Mouse (Mus musculus) layer of hippocampus, adult 2 months (tissue): ENCODE results near the gene Tcf20. TPM values are rescaled to one million over a fixed set of nuclear protein-coding genes. Genes with fewer than 3 reads are reported as not detected.
A peak's percentile ranks its signal among the peaks of the same experiment; 100 is the strongest.

Experiments
- DNase-seq, 2 experiments: peaks; one replicate each; pipeline ENCODE4 v3.0.0; 2022; ENCODE audit warnings: low spot score in 2 of 2
- H3K27ac ChIP-seq: fragments of 200-600 bp; 2 replicates; pipeline ENCODE4 v1.8.1; 2022
- H3K4me3 ChIP-seq: fragments of 200-600 bp; 2 replicates; pipeline ENCODE4 v1.8.1; 2022; ENCODE audit warnings: mild to moderate bottlenecking
- CTCF ChIP-seq: fragments of 200-600 bp; conservative IDR thresholded peaks from 2 replicates; pipeline ENCODE4 v1.8.1; 2022; ENCODE audit warnings: antibody characterized with exemption, mild to moderate bottlenecking, moderate library complexity
- total RNA-seq, 2 experiments: library from RNA; stranded (reverse); gene quantifications; 2 replicates each; pipeline ENCODE4 v1.2.3; 2021

The Tcf20 gene
- total RNA-seq, 2 experiments from 2014 or later, result 219 to 230 TPM

- Histone ChIP-seq H3K4me3 (no peak overlapping the region), H3K27ac (no peak overlapping the region)
- no peak for DNase-seq
- no peak for TF ChIP-seq CTCF
Measured at GRCm38 (mm10) chr15:82909791-82910190, 77.9 kb downstream of the Tcf20 start.

- TF ChIP-seq CTCF, result no peak
- Histone ChIP-seq H3K4me3 (no peak overlapping the region), H3K27ac (no peak overlapping the region)
- DNase-seq, result no peak
Measured at GRCm38 (mm10) chr15:82908521-82908920, 79.2 kb downstream of the Tcf20 start.

DNA sequence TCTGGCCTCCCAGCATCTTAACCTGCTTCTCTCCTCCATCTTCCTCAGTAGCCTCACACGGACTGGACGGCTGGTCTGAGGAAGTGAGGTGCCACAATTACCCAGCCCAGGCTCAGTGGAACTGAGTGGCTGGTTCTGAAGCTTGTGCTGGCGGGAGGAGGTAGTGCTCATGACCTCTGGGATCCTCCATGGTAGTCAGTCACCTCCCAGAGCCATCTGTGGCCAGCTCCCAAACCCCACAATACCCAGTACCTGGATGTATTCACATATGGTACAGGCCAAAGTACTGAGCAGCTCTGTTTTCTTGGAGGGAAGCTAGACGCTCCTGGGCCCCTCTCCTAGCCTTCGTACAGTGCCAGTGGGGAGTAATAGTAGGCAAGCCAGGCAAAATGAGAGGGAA lies 80.4 kb downstream of the Tcf20 start:
- no peak for DNase-seq
- no peak for TF ChIP-seq CTCF
- Histone ChIP-seq H3K27ac (peak overlapping the region; percentile 47; the same call in 1 of the 2 replicates), H3K4me3 (no peak overlapping the region)

DNA sequence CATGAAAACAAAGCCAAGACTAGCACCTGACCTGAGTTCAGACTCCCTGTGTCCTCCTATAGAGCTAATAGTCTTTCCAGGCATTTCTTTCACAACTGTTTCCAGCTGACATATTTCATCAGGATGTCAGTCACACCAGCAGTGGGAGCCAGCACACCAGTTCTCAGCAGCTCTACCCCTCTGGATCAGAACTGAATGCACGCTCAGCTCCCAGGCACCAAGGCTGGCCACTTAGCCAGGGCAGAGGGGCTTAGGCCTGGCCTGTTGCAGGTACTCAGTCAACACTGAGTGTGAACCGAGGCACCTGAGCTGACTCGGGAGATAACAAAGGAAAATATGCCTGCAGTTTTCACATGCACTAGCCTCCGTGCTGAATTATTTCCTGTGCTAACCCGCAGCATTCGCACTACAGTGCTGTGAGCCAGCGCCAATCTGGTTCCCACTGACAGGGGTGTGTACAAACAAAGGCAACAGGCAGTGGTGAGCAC lies 81.1 kb downstream of the Tcf20 start:
- TF ChIP-seq CTCF, result peak; percentile 59
- no peak overlapping the region for H3K4me3 ChIP-seq
- peak overlapping the region; percentile 47 for H3K27ac ChIP-seq
- peak in 1 of 2 experiments; percentile 15 for DNase-seq

DNA sequence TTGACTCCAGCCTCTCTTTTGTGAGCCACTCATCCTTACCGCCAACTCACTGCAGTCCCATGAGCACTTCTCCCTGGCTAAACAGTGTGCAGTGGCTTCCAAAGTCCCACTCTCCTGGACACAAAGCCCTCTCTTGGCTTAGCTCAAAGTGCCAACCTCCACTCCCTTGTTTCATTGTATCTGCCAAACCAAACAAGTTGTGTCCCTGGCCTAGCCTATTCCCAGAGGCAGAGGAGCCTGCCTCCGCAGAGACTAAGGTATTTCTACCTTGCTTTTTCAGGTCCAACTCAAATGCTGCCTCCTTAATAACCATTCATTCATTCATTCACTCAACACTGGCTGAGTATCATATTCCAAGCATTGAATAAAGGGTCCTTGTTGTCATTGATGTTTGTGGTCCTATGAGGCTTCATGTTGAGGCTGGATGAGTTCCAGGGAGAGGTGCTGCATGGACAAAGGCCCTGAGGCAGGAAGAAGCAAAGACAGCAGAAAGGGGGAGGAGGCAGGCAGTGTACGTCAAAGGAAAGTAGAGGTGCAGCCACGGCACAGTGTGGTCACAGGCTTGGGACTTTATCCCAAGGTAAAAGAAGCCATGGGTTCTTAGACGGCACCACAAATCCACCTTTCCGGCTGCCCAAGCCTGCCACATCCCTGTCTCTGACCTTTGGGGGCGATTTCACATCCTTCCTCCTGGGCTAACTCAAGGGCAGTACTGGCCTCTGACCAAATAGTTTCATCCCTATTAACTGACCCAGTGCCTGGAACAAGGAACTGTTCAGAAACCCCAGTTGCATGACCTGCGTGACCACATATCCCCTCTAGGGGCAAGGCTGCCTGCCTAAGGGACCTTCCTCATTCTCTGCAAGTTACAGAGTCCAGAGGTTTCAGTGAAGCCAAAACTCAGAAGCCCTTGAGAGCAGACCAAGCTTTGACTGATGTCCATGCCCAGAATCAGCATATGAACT lies 82.0 kb downstream of the Tcf20 start:
- Histone ChIP-seq H3K4me3 (no peak overlapping the region), H3K27ac (peak overlapping the region; percentile 2; the same call in 1 of the 2 replicates)
- DNase-seq, result peak in 1 of 2 experiments; percentile 8
- no peak for TF ChIP-seq CTCF

DNA sequence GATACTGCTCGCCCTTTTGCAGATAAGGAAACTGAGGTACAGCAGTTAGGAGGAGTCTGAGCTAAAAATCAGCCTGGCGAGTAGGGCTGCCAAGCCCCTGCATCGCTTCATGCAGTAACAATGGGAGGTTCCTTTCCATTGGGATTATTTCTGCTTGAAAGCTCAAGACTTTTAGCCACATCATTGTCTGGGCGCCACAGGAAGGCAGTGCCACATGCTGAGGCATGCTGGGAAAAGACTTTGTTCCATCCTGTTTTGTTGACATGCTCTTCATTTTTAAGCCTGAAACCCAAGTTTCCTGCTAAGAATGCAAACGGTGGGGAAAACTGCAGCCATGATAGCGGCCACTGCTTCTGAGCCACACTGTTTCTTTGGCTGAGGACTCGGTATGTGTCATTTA lies 83.1 kb downstream of the Tcf20 start:
- no peak for TF ChIP-seq CTCF
- Histone ChIP-seq H3K27ac (peak overlapping the region; percentile 53), H3K4me3 (no peak overlapping the region)
- peak in 1 of 2 experiments; percentile 11 for DNase-seq

- DNase-seq, result no peak
- no peak for TF ChIP-seq CTCF
- H3K4me3 ChIP-seq, result no peak overlapping the region
- H3K27ac ChIP-seq, result no peak overlapping the region
Measured at GRCm38 (mm10) chr15:82902521-82902920, 85.2 kb downstream of the Tcf20 start.

- no peak for TF ChIP-seq CTCF
- H3K4me3 ChIP-seq, result no peak overlapping the region
- DNase-seq, result peak in 1 of 2 experiments; percentile 11
- no peak overlapping the region for H3K27ac ChIP-seq
Measured at GRCm38 (mm10) chr15:82901306-82901705, 86.4 kb downstream of the Tcf20 start.

- Histone ChIP-seq H3K4me3 (peak overlapping the region; percentile 84), H3K27ac (peak overlapping the region; percentile 60; the same call in 1 of the 2 replicates)
- no peak for DNase-seq
- TF ChIP-seq CTCF, result no peak
Measured at GRCm38 (mm10) chr15:82900331-82900730, 87.3 kb downstream of the Tcf20 start.

DNA sequence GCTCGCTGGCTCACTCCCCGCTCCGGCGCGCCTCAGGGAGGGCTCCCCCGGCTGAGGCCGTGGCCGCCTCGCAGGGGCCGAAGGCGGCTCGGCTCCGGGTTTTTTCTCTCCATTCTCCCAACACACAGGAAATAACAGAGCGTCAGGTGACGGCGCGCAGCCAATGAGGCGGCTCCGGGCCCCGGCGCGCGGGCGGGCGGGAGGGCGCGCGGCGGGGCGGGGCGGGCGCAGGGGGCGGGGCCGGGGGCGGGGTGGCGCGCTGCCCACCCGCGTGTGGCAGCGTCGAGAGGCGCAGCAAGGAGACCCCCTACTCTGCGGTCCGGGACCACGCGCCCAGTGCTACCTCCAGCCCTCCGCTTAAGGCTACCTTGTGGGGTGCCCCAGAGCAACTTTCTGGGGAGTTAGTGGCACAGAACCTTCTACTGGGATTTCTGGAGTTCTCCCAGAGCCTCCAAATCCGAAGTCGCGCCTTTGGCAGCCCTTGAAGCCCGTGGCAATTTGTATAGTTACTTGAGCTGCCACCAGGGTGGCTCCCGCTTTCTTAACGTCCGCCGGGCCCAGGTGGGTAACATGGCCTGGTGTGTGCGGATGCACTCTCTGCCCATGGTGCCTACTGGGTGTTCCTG lies 87.9 kb downstream of the Tcf20 start:
- peak; percentile 21; the same call in 1 of the 2 replicates for TF ChIP-seq CTCF
- Histone ChIP-seq H3K27ac (peak overlapping the region; percentile 89), H3K4me3 (peak overlapping the region; percentile 84)
- peak; percentile 69 to 80 for DNase-seq

DNA sequence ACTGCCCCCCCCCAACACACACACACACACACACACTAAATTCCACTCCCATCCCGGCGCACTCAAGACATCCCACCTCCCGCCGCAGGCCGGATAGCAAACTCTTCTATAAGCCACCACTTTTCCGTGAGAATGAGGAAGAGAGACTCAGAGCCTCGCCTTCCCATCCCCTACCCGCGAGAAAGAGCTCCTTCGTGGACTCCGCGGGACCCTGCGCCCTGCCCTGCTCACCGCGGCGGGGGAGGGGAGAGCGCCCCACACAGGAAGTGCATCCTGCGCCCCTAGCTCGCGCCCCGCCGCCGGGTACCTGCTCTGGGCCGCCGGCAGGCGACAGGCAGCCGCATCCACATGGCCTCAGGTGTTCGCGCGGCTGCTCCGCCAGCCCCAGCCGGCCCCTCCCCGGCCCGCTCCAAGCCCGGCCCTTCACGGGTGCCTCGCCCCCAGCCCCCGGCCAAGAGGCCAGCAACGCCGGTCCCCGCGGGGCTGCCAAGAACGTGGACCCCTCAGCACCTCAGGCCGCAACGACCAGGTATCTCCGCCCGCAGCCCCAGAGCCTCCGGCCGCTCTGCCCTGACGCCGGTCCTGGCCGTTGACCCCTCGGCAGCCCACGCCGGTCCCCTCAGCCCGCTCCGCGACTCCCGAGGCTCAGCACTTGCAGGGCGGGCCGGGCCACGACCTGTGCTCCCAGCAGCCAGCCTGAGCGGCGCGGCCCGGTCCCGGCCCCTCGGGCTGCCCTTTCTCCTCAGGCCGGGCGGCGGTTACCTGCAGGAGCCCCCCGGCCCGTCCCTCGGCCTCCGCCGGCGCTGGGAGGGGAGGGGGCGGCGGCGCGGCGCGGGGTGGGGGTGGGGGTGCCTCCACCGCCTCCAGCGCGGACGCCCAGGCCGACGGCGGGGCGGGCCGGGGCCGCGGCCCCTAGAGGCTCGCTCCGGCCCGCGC lies 88.7 kb downstream of the Tcf20 start:
- TF ChIP-seq CTCF, result peak; percentile 27
- peak in 1 of 2 experiments; percentile 29 for DNase-seq
- H3K27ac ChIP-seq, result peak overlapping the region; percentile 89
- peak overlapping the region; percentile 84 for H3K4me3 ChIP-seq

DNA sequence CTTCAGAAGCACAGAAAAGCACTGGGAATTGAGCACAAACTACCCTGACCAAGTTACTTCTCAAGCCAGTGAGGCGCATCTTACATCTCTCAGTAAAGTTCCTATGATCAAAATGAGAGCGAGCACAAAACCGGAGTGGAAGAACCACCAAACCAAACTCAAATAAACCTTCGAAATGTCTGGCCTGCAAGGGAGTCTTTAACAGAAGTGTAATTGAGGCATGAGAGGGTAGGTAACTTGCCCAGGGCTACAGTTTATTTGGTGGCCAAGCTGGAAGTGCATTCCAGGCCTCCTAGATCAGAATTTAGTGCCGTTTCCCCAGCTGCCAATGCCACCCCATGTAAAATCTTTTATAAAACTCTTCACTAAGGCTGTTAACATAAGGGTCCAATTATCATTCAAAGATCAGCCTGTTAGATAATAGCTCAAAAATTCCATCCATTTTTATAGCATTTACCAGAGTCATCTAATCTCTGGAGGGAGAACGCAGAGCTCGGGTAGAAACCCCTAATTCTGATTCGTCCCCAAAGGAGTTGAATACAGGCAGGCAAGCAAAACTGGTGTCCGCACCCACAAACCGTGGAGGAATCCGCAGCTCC lies 89.4 kb downstream of the Tcf20 start:
- Histone ChIP-seq H3K4me3 (peak overlapping the region; percentile 84), H3K27ac (peak overlapping the region; percentile 29; the same call in 1 of the 2 replicates)
- no peak for DNase-seq
- no peak for TF ChIP-seq CTCF
